Mouse (Mus musculus) lung, adult 2 months (tissue): Measurements from ENCODE around the gene Fanca.

Source experiments
- CTCF ChIP-seq: fragments of 200-500 bp; IDR thresholded peaks from 2 replicates; pipeline ENCODE4 v1.5.1; 2011; ENCODE audit warnings: mild to moderate bottlenecking, low read length, control low read depth; ENCODE audit not compliant: insufficient read depth
- POLR2A ChIP-seq: fragments of 200-500 bp; IDR thresholded peaks from 2 replicates; pipeline ENCODE4 v1.6.1; 2011; ENCODE audit warnings: low read depth, mild to moderate bottlenecking, control low read depth, low read length, borderline replicate concordance; ENCODE audit errors: extremely low read depth

- no peak for TF ChIP-seq POLR2A
- no peak for TF ChIP-seq CTCF
Measured at GRCm38 (mm10) chr8:123287362-123287761, 31.0 kb downstream of the Fanca start.
